Mouse (Mus musculus) cortical plate, adult 2 months (tissue): ENCODE measurements around the gene Ppil4.

ENCODE experiments used
- CTCF ChIP-seq: fragments of 200-500 bp; IDR thresholded peaks from 2 replicates; pipeline ENCODE4 v1.5.1; 2011; ENCODE audit warnings: mild to moderate bottlenecking, control low read depth, low read length; ENCODE audit not compliant: insufficient read depth; ENCODE audit errors: extremely low read depth
- POLR2A ChIP-seq: fragments of 200-500 bp; IDR thresholded peaks from 2 replicates; pipeline ENCODE4 v1.6.1; 2011; ENCODE audit warnings: mild to moderate bottlenecking, low read length, control low read depth; ENCODE audit not compliant: insufficient read depth; ENCODE audit errors: extremely low read depth

GRCm38 (mm10) chr10:7867666-7868030 is 75.0 kb downstream of the Ppil4 start:
- TF ChIP-seq CTCF: no peak
- no peak for TF ChIP-seq POLR2A
